Comparison of ENCODE assay signal across 8 mouse cellular contexts in the genomic region with DNA sequence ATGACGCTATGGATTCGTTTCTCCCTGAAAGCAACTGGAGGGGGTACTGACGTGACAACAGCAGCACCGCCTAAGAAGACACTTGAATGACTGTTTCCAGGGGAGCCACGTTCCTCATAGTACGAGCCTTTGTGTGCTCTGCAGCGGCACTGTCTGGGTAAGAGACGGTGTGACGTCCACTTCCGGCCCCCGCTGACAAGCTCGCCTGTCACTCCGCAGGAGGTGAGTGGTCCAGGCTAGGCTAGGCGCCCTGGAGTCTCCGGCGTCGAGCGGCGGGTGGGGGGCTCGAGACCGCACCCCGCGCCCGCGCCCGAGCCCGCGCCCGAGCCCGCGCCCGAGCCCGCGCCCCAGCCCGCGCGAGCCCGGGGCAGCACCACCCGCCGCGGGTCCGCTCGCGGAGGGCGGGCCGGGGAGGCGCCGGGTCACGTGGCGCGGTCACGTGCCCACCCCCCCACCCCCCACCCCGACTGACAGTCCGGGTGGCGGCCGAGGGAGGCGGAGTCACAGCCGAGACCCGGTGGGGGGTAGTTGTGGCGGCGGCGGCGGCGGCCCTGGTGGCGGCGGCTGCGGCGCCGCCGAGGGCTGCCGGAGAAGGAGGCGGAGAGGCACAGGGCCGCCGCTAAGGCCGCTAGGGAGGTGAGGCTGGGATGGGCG. TPM values are rescaled to one million over a fixed set of nuclear protein-coding genes. Genes with fewer than 3 reads are reported as not detected.
DNase-seq lines count a peak whose midpoint lies in the region; ATAC-seq lines count a peak whose summit lies in the region.

A gene (plus strand): TSS at position 77 of the 654 bp plus-strand sequence.

- peaks cover 19% of the 10 kb centered on the region for H3K4me1 ChIP-seq in embryonic facial prominence, embryonic 12.5 days
- H3K4me1 ChIP-seq in limb, embryonic 10.5 days, result peaks cover 22% of the 10 kb centered on the region
- H3K4me1 ChIP-seq in midbrain, embryonic 12.5 days, result peaks cover 23% of the 10 kb centered on the region

- peak within 1 kb of the TSS; percentile 94 for H3K27ac ChIP-seq in embryonic facial prominence, embryonic 12.5 days
- H3K27ac ChIP-seq in limb, embryonic 10.5 days, result peak within 1 kb of the TSS; percentile 97
- H3K27ac ChIP-seq in midbrain, embryonic 12.5 days (replicated peaks), result peak within 1 kb of the TSS; percentile 97

- 0 out of 2 replicates have a peak, but pooled peaks cover 7% of the 10 kb centered on the region for H3K36me3 ChIP-seq in embryonic facial prominence, embryonic 12.5 days
- peaks cover 21% of the 10 kb centered on the region for H3K36me3 ChIP-seq in limb, embryonic 10.5 days
- H3K36me3 ChIP-seq in midbrain, embryonic 12.5 days, result peaks cover 6% of the 10 kb centered on the region; the same call in 1 of the 2 replicates

- H3K27me3 ChIP-seq in embryonic facial prominence, embryonic 12.5 days, result no peaks in the 10 kb centered on the region
- 0 out of 2 replicates have a peak, but pooled peaks cover 4% of the 10 kb centered on the region for H3K27me3 ChIP-seq in limb, embryonic 10.5 days (ENCODE audit: low read depth, poor library complexity, severe bottlenecking)
- peaks cover 16% of the 10 kb centered on the region for H3K27me3 ChIP-seq in midbrain, embryonic 12.5 days

- ATAC-seq in embryonic facial prominence, embryonic 12.5 days (ENCODE audit: insufficient number of reproducible peaks, insufficient read depth, low FRiP score, low TSS enrichment), result peak; percentile 96
- ATAC-seq in midbrain, embryonic 12.5 days (ENCODE audit: low FRiP score, low read depth), result peak; percentile 99

- H3K9ac ChIP-seq in embryonic facial prominence, embryonic 12.5 days, result peak within 1 kb of the TSS; percentile 95
- H3K9ac ChIP-seq in midbrain, embryonic 12.5 days (replicated peaks), result peak within 1 kb of the TSS; percentile 97

- WGBS in embryonic facial prominence, embryonic 12.5 days, result 1% methylated on average over 56 of the region's 76 CpGs
- WGBS in limb, embryonic 10.5 days, result under 1% methylated on average over 50 of the region's 76 CpGs
- under 1% methylated on average over 23 of the region's 76 CpGs for WGBS in midbrain, embryonic 12.5 days

- DNase-seq in 3134 (ENCODE audit: extremely low read depth, insufficient read length, low spot score), result peak; percentile 70
- peak; percentile 88 to 92 for DNase-seq in adrenal gland, postnatal 36 days
- peak; percentile 89 to 90 for DNase-seq in heart, adult 18-20 months
- peak; percentile 85 for DNase-seq in kidney, adult 18-20 months
- DNase-seq in limb, embryonic 10.5 days (ENCODE audit: low spot score), result peak; percentile 93
- DNase-seq in skeletal muscle tissue, adult 2 months (ENCODE audit: low read depth, low spot score), result peak; percentile 79

- peak within 1 kb of the TSS; percentile 86 for H3K4me3 ChIP-seq in embryonic facial prominence, embryonic 12.5 days
- peak within 1 kb of the TSS; percentile 90 for H3K4me3 ChIP-seq in limb, embryonic 10.5 days
- H3K4me3 ChIP-seq in midbrain, embryonic 12.5 days, result peak within 1 kb of the TSS; percentile 94

- H3K9me3 ChIP-seq in embryonic facial prominence, embryonic 12.5 days, result no peaks in the 10 kb centered on the region
- no peaks in the 10 kb centered on the region for H3K9me3 ChIP-seq in limb, embryonic 10.5 days (replicated peaks)
- no peaks in the 10 kb centered on the region for H3K9me3 ChIP-seq in midbrain, embryonic 12.5 days

- H3K4me2 ChIP-seq in embryonic facial prominence, embryonic 12.5 days (replicated peaks), result peak within 1 kb of the TSS; percentile 65
- H3K4me2 ChIP-seq in midbrain, embryonic 12.5 days (replicated peaks), result peak within 1 kb of the TSS; percentile 81

RNA-seq across cellular contexts. Expression of the gene that starts here (rescaled TPM):
- 10 to 100 TPM; 84.4 to 86.5 TPM for total RNA-seq in adrenal gland, postnatal 36 days (2021)
- 99.4 and 103 TPM in 2 replicates for polyA plus RNA-seq in embryonic facial prominence, embryonic 12.5 days (2016; fragmentation: Nextera tagmentation; extraction: Ambion mirVana)
- total RNA-seq in heart, adult 18-20 months (2021), result 10 to 100 TPM; 97.1 to 99.3 TPM
- 145 and 159 TPM in 2 replicates for polyA plus RNA-seq in limb, embryonic 10.5 days (2016; fragmentation: Nextera tagmentation; extraction: Ambion mirVana)
- polyA plus RNA-seq in midbrain, embryonic 12.5 days (2016; fragmentation: Nextera tagmentation; extraction: Ambion mirVana), result 130 and 131 TPM in 2 replicates

Comparison
In these comparisons a context has a peak if more than half of its experiments do, and no peak if none do; other contexts are left out.
1. Peak in every context shown above with its lines: DNase-seq, ATAC-seq, H3K4me3 ChIP-seq and H3K27ac ChIP-seq.